Mouse (Mus musculus) lung, postnatal 0 days (tissue): ENCODE results near the gene Samd4b.

Source experiments
- CTCF ChIP-seq: IDR thresholded peaks from 2 replicates; pipeline ENCODE4 v1.5.1; 2016; ENCODE audit warnings: antibody characterized with exemption, mild to moderate bottlenecking
- EP300 ChIP-seq: IDR thresholded peaks from 2 replicates; pipeline ENCODE4 v1.6.1; 2016; ENCODE audit warnings: antibody characterized with exemption, mild to moderate bottlenecking, control low read depth

DNA sequence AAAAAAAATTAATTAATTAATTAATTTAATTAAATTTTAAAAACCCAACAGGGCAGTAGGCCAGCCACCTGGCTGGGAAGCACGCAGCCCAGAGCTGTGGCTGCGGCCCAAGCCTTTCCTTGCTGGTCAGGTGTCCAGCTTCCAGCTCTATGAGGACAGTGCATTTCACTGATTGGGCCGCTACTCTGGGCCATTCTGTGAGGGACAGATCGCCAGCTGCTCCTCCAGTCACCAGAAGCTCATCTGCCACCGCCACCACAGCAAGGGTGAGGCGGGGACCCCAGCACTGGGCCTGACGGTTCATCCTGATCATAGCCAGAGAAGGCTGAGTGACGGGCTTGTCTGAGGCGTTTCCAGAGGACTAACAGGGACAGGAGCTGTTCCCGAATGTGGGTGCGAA is 36.0 kb downstream of the Samd4b start:
- TF ChIP-seq EP300 (no peak), CTCF (no peak)
